In the genomic region with DNA sequence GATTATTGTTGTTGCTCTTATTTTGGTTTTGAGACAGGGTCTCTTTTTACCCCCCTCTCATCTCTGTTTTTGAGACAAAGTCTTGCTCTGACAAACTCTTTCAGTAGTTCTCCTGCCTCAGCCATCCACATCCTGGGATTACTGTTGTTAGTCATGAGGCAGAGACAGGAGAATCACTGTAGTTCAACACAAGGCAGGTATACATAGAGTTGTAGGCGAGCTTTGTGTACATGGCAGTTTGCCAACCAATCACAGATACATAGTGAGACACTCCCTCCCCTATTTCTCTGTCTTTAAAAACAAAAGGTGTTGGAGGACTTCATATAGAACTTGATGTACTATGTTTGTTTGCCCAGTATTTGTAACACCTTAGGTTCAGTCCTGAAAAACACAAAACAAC, we compare ENCODE assay signal across 20 mouse cellular contexts. TPM values are rescaled to one million over a fixed set of nuclear protein-coding genes. Genes with fewer than 3 reads are reported as not detected.
DNase-seq lines count a peak whose midpoint lies in the region; ATAC-seq and TF ChIP-seq lines count a peak whose summit lies in the region.
"Had no signal": no experiment of that assay in that cellular context is flagged by ENCODE, and none has a peak within 500 bp of the region (broad histone marks: within the 10 kb centered on the region; RNA-seq: fewer than 3 reads in every experiment).

No protein-coding gene starts in this region.

- peak; percentile 30; the same call in 1 of the 2 replicates for ATAC-seq in liver, embryonic 16.5 days (ENCODE audit: low read depth)
- ATAC-seq in liver, embryonic 11.5 days (replicated peaks; ENCODE audit: low FRiP score) = no peak
- peak; percentile 25 for ATAC-seq in activated CD4-positive, CD25-positive, alpha-beta regulatory T cell, adult 4 months
- ATAC-seq: intestine, postnatal 0 days; midbrain, embryonic 13.5 days had no signal

- no peak for DNase-seq in gastrocnemius, adult 2 months
- DNase-seq in gastrocnemius, postnatal 36 days = no peak
- DNase-seq in liver, embryonic 11.5 days (ENCODE audit: low spot score) = no peak
- DNase-seq in left cerebral cortex, adult 9 months (ENCODE audit: low spot score in 2 of 2) = no peak
- no peak for DNase-seq in spleen, postnatal 4 days (ENCODE audit: low spot score in 2 of 2)
- DNase-seq: cerebellum, adult 11 months; heart, postnatal 4 days; kidney, adult 9 months; kidney, postnatal 10 days; right cerebral cortex, postnatal 25 days; thymus, postnatal 25 days had no signal

- H3K4me1 ChIP-seq in liver, embryonic 16.5 days (ENCODE audit: control insufficient read depth, low read depth, low read length) = peaks cover 2% of the 10 kb centered on the region
- H3K4me1 ChIP-seq in liver, embryonic 11.5 days (replicated peaks; ENCODE audit: control insufficient read depth, insufficient read depth, low read length) = no peaks in the 10 kb centered on the region
- H3K4me1 ChIP-seq: hindbrain, embryonic 13.5 days; limb, embryonic 13.5 days; midbrain, embryonic 13.5 days had no signal

- H3K27ac ChIP-seq in gastrocnemius, adult 2 months = peak overlapping the region; percentile 60
- no peak overlapping the region for H3K27ac ChIP-seq in liver, embryonic 16.5 days (ENCODE audit: low read length)
- H3K27ac ChIP-seq in liver, embryonic 11.5 days (ENCODE audit: low read depth, low read length) = no peak overlapping the region
- H3K27ac ChIP-seq: hindbrain, embryonic 13.5 days; left cerebral cortex, adult 2 months; limb, embryonic 13.5 days; liver, embryonic 15.5 days; midbrain, embryonic 13.5 days had no signal

- H3K9ac ChIP-seq in liver, embryonic 16.5 days (ENCODE audit: low read depth, low read length) = no peak overlapping the region
- no peak overlapping the region for H3K9ac ChIP-seq in liver, embryonic 11.5 days (ENCODE audit: low read depth, low read length)
- H3K9ac ChIP-seq: hindbrain, embryonic 13.5 days; limb, embryonic 13.5 days; liver, embryonic 15.5 days; midbrain, embryonic 13.5 days had no signal

- H3K9me3 ChIP-seq in liver, embryonic 16.5 days (replicated peaks; ENCODE audit: control insufficient read depth, low read length) = no peaks in the 10 kb centered on the region; the same call in 1 of the 2 replicates
- no peaks in the 10 kb centered on the region for H3K9me3 ChIP-seq in liver, embryonic 11.5 days (ENCODE audit: control insufficient read depth, low read length)
- H3K9me3 ChIP-seq: G1E; hindbrain, embryonic 13.5 days; limb, embryonic 13.5 days; liver, embryonic 15.5 days; midbrain, embryonic 13.5 days had no signal

- H3K4me2 ChIP-seq in liver, embryonic 16.5 days (ENCODE audit: low read depth, low read length) = no peak overlapping the region
- H3K4me2 ChIP-seq in liver, embryonic 11.5 days = no peak overlapping the region
- H3K4me2 ChIP-seq: hindbrain, embryonic 13.5 days; limb, embryonic 13.5 days; liver, embryonic 15.5 days; midbrain, embryonic 13.5 days had no signal

- H3K4me3 ChIP-seq in gastrocnemius, adult 2 months = no peak overlapping the region
- no peak overlapping the region for H3K4me3 ChIP-seq in liver, embryonic 16.5 days (ENCODE audit: low read depth, low read length)
- H3K4me3 ChIP-seq in liver, embryonic 11.5 days (ENCODE audit: low read depth, low read length) = no peak overlapping the region
- H3K4me3 ChIP-seq: hindbrain, embryonic 13.5 days; left cerebral cortex, adult 2 months; limb, embryonic 13.5 days; liver, embryonic 15.5 days; midbrain, embryonic 13.5 days had no signal

- intact Hi-C loops in gastrocnemius, adult 2 months (cut with DNase I) = no loop called here
- intact Hi-C loops in gastrocnemius, postnatal 36 days (cut with DNase I) = no loop called here

- no peak for TF ChIP-seq CTCF in gastrocnemius, adult 2 months (IDR thresholded peaks at IDR 0.05)

- peaks cover 9% of the 10 kb centered on the region; the same call in 1 of the 2 replicates for H3K36me3 ChIP-seq in liver, embryonic 16.5 days (ENCODE audit: control insufficient read depth, insufficient read depth)
- H3K36me3 ChIP-seq in liver, embryonic 11.5 days (ENCODE audit: control insufficient read depth, insufficient read depth, low read length) = peaks cover 2% of the 10 kb centered on the region; the same call in 1 of the 2 replicates

- no peaks in the 10 kb centered on the region for H3K27me3 ChIP-seq in liver, embryonic 16.5 days (ENCODE audit: control insufficient read depth, insufficient read depth, low read depth, low read length)
- H3K27me3 ChIP-seq in liver, embryonic 11.5 days (replicated peaks; ENCODE audit: control insufficient read depth, insufficient read depth, low read length) = no peaks in the 10 kb centered on the region
- H3K27me3 ChIP-seq: hindbrain, embryonic 13.5 days; limb, embryonic 13.5 days; liver, embryonic 15.5 days; midbrain, embryonic 13.5 days had no signal

- WGBS in liver, embryonic 16.5 days (ENCODE audit: insufficient replicate concordance) = 47% methylated on average over 1 of the region's 1 CpGs
- 75% methylated on average over 1 of the region's 1 CpGs for WGBS in liver, embryonic 11.5 days

RNA-seq across cellular contexts. Expression of gene Nfatc3, which starts 16.0 kb away (rescaled TPM):
- total RNA-seq in gastrocnemius, adult 2 months (2021) = 10 to 100 TPM; 24.9 to 28.7 TPM
- total RNA-seq in gastrocnemius, postnatal 36 days (2021) = 10 to 100 TPM; 19.5 to 22.8 TPM
- 2.4 and 3.0 TPM in 2 replicates for polyA plus RNA-seq in liver, embryonic 16.5 days (2015; fragmentation: Nextera tagmentation; extraction: Ambion mirVana)
- 5.3 and 6.2 TPM in 2 replicates for polyA plus RNA-seq in liver, embryonic 11.5 days (2014; fragmentation: Nextera tagmentation; extraction: Ambion mirVana)
- polyA plus RNA-seq in activated CD4-positive, CD25-positive, alpha-beta regulatory T cell, adult 4 months (2017; shearing (Covaris generic)) = 10 to 100 TPM; 30.0 to 31.5 TPM
